In the genomic region with DNA sequence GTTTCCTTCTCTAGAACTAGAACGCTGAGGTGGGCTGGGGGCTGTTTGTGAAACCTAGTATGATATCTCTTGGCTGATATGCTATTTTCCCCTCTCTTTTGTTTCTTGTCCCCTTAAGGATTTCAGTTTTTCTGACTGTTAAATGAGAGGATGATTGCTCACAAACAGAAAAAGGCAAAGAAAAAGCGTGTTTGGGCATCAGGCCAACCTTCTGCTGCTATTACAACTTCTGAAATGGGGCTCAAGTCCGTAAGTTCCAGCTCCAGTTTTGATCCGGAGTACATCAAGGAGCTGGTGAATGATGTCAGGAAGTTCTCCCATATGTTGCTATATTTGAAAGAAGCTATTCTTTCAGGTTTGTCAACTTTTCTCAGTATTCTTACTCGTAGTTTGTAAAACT, we compare ENCODE assay signal across 15 mouse cellular contexts. TPM values are rescaled to one million over a fixed set of nuclear protein-coding genes. Genes with fewer than 3 reads are reported as not detected.
DNase-seq lines count a peak whose midpoint lies in the region; ATAC-seq and TF ChIP-seq lines count a peak whose summit lies in the region.
"Had no signal": no experiment of that assay in that cellular context is flagged by ENCODE, and none has a peak within 500 bp of the region (broad histone marks: within the 10 kb centered on the region; RNA-seq: fewer than 3 reads in every experiment).

No protein-coding gene starts in this region.

- H3K4me2 ChIP-seq in heart, embryonic 15.5 days: peak overlapping the region; percentile 17
- H3K4me2 ChIP-seq: embryonic facial prominence, embryonic 12.5 days; forebrain, embryonic 13.5 days; hindbrain, embryonic 15.5 days; limb, embryonic 15.5 days had no signal

- peak; percentile 15 to 21 for DNase-seq in cerebellum, postnatal 10 days
- no peak for DNase-seq in cerebellum, postnatal 4 days (ENCODE audit: low spot score in 2 of 2)
- DNase-seq in kidney, adult 9 months: peak; percentile 33
- DNase-seq in kidney, adult 18-20 months: no peak
- DNase-seq in NIH3T3 (ENCODE audit: low read depth): peak; percentile 21
- DNase-seq in testis, postnatal 14 days (ENCODE audit: low spot score): no peak
- no peak for DNase-seq in thymus, adult 2 months
- DNase-seq: cerebellum, adult 9-11 months; gastrocnemius, postnatal 36 days; thymus, postnatal 4 days had no signal

- no peak overlapping the region for H3K9ac ChIP-seq in heart, embryonic 15.5 days
- H3K9ac ChIP-seq: embryonic facial prominence, embryonic 12.5 days; forebrain, embryonic 13.5 days; hindbrain, embryonic 15.5 days; limb, embryonic 15.5 days had no signal

- no peak overlapping the region for H3K4me3 ChIP-seq in heart, embryonic 15.5 days
- H3K4me3 ChIP-seq in thymus, adult 2 months (ENCODE audit: control insufficient read depth, insufficient read depth, low read length): no peak overlapping the region
- H3K4me3 ChIP-seq: embryonic facial prominence, embryonic 12.5 days; forebrain, embryonic 13.5 days; hindbrain, embryonic 15.5 days; limb, embryonic 15.5 days had no signal

- no peaks in the 10 kb centered on the region for H3K9me3 ChIP-seq in heart, embryonic 15.5 days (replicated peaks)
- H3K9me3 ChIP-seq: embryonic facial prominence, embryonic 12.5 days; forebrain, embryonic 13.5 days; hindbrain, embryonic 15.5 days; limb, embryonic 15.5 days had no signal

- TF ChIP-seq CTCF in thymus, adult 2 months (IDR thresholded peaks at IDR 0.05; ENCODE audit: borderline replicate concordance, control insufficient read depth, extremely low read depth, insufficient read depth, low read length, poor library complexity): no peak

- H3K4me1 ChIP-seq in heart, embryonic 15.5 days (replicated peaks): peaks cover 12% of the 10 kb centered on the region
- H3K4me1 ChIP-seq in thymus, adult 2 months (replicated peaks; ENCODE audit: control insufficient read depth, insufficient read depth, low read length): no peaks in the 10 kb centered on the region
- H3K4me1 ChIP-seq: embryonic facial prominence, embryonic 12.5 days; forebrain, embryonic 13.5 days; hindbrain, embryonic 15.5 days had no signal

- H3K36me3 ChIP-seq in heart, embryonic 15.5 days: peaks cover 6% of the 10 kb centered on the region; the same call in 1 of the 2 replicates
- no peaks in the 10 kb centered on the region for H3K36me3 ChIP-seq in thymus, adult 2 months (ENCODE audit: control insufficient read depth, insufficient read depth, low read length)
- H3K36me3 ChIP-seq: embryonic facial prominence, embryonic 12.5 days; hindbrain, embryonic 15.5 days; limb, embryonic 15.5 days had no signal

- WGBS in heart, embryonic 15.5 days: 28% methylated on average over 5 of the region's 5 CpGs
- 90% methylated on average over 5 of the region's 5 CpGs for WGBS in thymus, adult 2 months

- peak overlapping the region; percentile 1; the same call in 1 of the 2 replicates for H3K27ac ChIP-seq in heart, embryonic 15.5 days
- no peak overlapping the region for H3K27ac ChIP-seq in thymus, adult 2 months (ENCODE audit: control insufficient read depth, insufficient read depth, low read length)
- H3K27ac ChIP-seq: embryonic facial prominence, embryonic 12.5 days; forebrain, embryonic 13.5 days; hindbrain, embryonic 15.5 days; limb, embryonic 15.5 days had no signal

- ATAC-seq in heart, embryonic 15.5 days (replicated peaks; ENCODE audit: insufficient number of reproducible peaks, insufficient read depth, low FRiP score, low read depth): no peak
- ATAC-seq: forebrain, embryonic 13.5 days had no signal

- H3K27me3 ChIP-seq in heart, embryonic 15.5 days: no peaks in the 10 kb centered on the region
- no peaks in the 10 kb centered on the region for H3K27me3 ChIP-seq in thymus, adult 2 months (ENCODE audit: control insufficient read depth, insufficient read depth, low read length)
- H3K27me3 ChIP-seq: embryonic facial prominence, embryonic 12.5 days; limb, embryonic 15.5 days had no signal

- no peak for TF ChIP-seq POLR2A in thymus, adult 2 months (IDR thresholded peaks at IDR 0.05; ENCODE audit: control insufficient read depth, extremely low read depth, insufficient read depth, low read length, poor library complexity)

RNA-seq across cellular contexts. Expression of a gene that starts 21.4 kb away (rescaled TPM):
- polyA plus RNA-seq in heart, embryonic 15.5 days (2015; fragmentation: Nextera tagmentation; extraction: Ambion mirVana): 45.3 and 48.1 TPM in 2 replicates
- polyA plus RNA-seq in thymus, adult 2 months (2012; rRNA removed): 3.8 and 6.3 TPM in 2 replicates

Comparison
In these comparisons a context has a peak if more than half of its experiments do, and no peak if none do; other contexts are left out.
1. DNase-seq: peak in cerebellum, postnatal 10 days (2 of 2), kidney, adult 9 months (single experiment) and NIH3T3 (single experiment); none in cerebellum, postnatal 4 days (0 of 2), kidney, adult 18-20 months (single experiment), testis, postnatal 14 days (single experiment) and thymus, adult 2 months (single experiment).